Mouse (Mus musculus) myocyte (in vitro differentiated cells): ENCODE data around the gene Hikeshi.

Experiments used
- CEBPB ChIP-seq: IDR thresholded peaks from 2 replicates; pipeline ENCODE4 v1.6.1; 2011; ENCODE audit warnings: mild to moderate bottlenecking, moderate library complexity; ENCODE audit not compliant: poor library complexity, insufficient read depth, severe bottlenecking
- E2F4 ChIP-seq: IDR thresholded peaks from one replicate; pipeline ENCODE4 v1.6.1; 2011; ENCODE audit warnings: mild to moderate bottlenecking, control low read depth, moderate library complexity; ENCODE audit not compliant: insufficient read depth
- MAX ChIP-seq: IDR thresholded peaks from one replicate; pipeline ENCODE4 v1.6.1; 2011; ENCODE audit warnings: low read depth, mild to moderate bottlenecking, control low read depth
- MYOD1 ChIP-seq, 3 experiments: IDR thresholded peaks; one replicate each; pipeline ENCODE4 v1.6.1; 2011; ENCODE audit warnings: control low read depth in 2 of 3, low read depth in 2 of 3, mild to moderate bottlenecking in 2 of 3, moderate library complexity in 1 of 3; ENCODE audit not compliant: insufficient read length in 2 of 3, control insufficient read depth in 1 of 3
- MYOG ChIP-seq, 3 experiments: IDR thresholded peaks; one replicate each; pipeline ENCODE4 v1.6.1; 2011; ENCODE audit warnings: control low read depth in 2 of 3, low read depth in 2 of 3, mild to moderate bottlenecking in 2 of 3; ENCODE audit not compliant: insufficient read length in 2 of 3, control insufficient read depth in 1 of 3, insufficient read depth in 1 of 3
- POLR2A ChIP-seq: IDR thresholded peaks from one replicate; pipeline ENCODE4 v1.6.1; 2011; ENCODE audit warnings: low read depth, mild to moderate bottlenecking, control low read depth, moderate library complexity; ENCODE audit not compliant: insufficient read length
- POLR2AphosphoS2 ChIP-seq: IDR thresholded peaks from one replicate; pipeline ENCODE4 v1.6.1; 2011; ENCODE audit warnings: low read depth, control low read depth; ENCODE audit not compliant: insufficient read length
- TCF12 ChIP-seq: IDR thresholded peaks from one replicate; pipeline ENCODE4 v1.6.1; 2011; ENCODE audit warnings: mild to moderate bottlenecking, control low read depth; ENCODE audit not compliant: poor library complexity, insufficient read depth, severe bottlenecking
- TCF3 ChIP-seq: IDR thresholded peaks from one replicate; pipeline ENCODE4 v1.6.1; 2011; ENCODE audit warnings: low read depth, control low read depth; ENCODE audit not compliant: insufficient read length
- USF1 ChIP-seq: IDR thresholded peaks from one replicate; pipeline ENCODE4 v1.6.1; 2011; ENCODE audit warnings: low read depth, mild to moderate bottlenecking, control low read depth, moderate library complexity

DNA sequence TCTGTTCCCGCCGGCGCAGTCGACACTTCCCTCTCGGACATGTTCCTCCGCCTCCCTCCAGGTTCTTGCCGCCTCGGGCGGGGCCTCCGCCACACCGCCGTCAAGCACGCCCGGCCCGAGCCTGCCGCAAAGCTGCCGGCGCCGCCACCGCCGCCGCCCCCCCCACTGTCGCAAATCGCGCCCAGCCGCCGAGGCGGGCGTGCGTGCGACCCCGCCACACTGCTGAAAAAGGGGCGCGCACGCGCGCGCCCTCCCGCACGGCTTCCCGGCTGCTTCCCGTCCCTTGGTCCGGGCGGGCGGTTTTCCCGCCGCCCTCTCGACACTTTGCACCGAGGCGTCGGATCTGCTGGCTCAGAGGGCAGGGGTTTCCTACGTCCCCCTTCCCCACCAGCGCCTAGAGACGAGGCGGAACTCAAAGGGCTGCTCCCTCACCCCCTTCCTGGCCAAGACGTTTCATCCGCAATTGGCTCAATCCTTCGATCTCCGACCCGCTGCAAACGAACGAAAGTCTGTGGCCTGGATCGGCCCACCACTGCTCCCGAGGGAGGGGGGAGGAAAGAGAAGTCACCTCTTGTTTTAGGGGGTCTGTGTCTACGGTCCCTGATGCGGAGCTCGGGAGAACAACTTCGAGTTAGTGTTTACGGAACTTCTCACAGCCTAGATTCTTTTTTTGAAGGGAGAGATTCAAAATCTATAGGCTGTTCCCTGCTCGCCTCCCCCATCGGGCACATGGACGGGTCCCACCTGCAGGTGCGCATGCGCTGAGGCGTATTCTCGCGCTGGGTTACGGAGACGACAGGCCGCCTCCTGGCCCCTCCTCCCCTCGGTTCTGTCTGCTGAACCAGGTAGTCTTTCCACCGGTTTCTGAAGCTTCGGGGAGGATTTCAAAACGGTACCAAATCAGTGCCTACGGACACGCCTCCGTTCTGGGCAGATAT lies 39.8 kb upstream of the Hikeshi start, which contains the start of gene Eed:
- TF ChIP-seq POLR2A (peak; percentile 71), MAX (no peak), MYOG (IDR thresholded peaks at IDR 0.05; ENCODE audit: control insufficient read depth in 1 of 3, insufficient read depth in 1 of 3, insufficient read length in 2 of 3, low read depth in 2 of 3) (peak in 1 of 3 experiments; percentile 34), MYOD1 (IDR thresholded peaks at IDR 0.05; ENCODE audit: control insufficient read depth in 1 of 3, insufficient read length in 2 of 3, low read depth in 2 of 3) (no peak), TCF12 (no peak), POLR2AphosphoS2 (peak; percentile 81), CEBPB (no peak), E2F4 (peak; percentile 28), USF1 (no peak), TCF3 (no peak)
